Mouse (Mus musculus) liver, embryonic 14.5 days (tissue): ENCODE measurements around the gene Faap100. TPM values are rescaled to one million over a fixed set of nuclear protein-coding genes. Genes with fewer than 3 reads are reported as not detected.

Experiments
- ATAC-seq: fragments of 200-750 bp; cut with Nextera tagmentation; 2 replicates; pipeline ENCODE4 v1.8.0; 2017; ENCODE audit warnings: moderate number of reproducible peaks, mild to moderate bottlenecking, moderate library complexity; ENCODE audit not compliant: insufficient read depth
- DNase-seq, 3 experiments: peaks; one replicate each; pipeline ENCODE4 v3.0.0-alpha.2; 2012 to 2013; ENCODE audit warnings: low read depth in 3 of 3, low spot score in 3 of 3
- H3K27ac ChIP-seq: fragments of 300-500 bp; sonication (generic); 2 replicates; pipeline ENCODE4 v1.5.1; 2014; ENCODE audit warnings: moderate library complexity, mild to moderate bottlenecking, control low read depth, inconsistent platforms
- H3K27me3 ChIP-seq: fragments of 300-500 bp; sonication (generic); 2 replicates; pipeline ENCODE4 v1.6.1; 2014; ENCODE audit warnings: mild to moderate bottlenecking, low read length, moderate library complexity; ENCODE audit not compliant: control insufficient read depth, insufficient read depth
- H3K36me3 ChIP-seq: fragments of 300-500 bp; sonication (generic); replicated peaks from 2 replicates; pipeline ENCODE4 v1.6.1; 2014; ENCODE audit warnings: low read depth; ENCODE audit not compliant: control insufficient read depth, insufficient read depth
- H3K4me1 ChIP-seq, 2 experiments: fragments of 200-500 bp in 1 of 2; fragments of 300-500 bp in 1 of 2; sonication (generic) in 1 of 2; replicated peaks; 2 replicates each; pipeline ENCODE4 v1.6.1; 2012 to 2014; ENCODE audit warnings: antibody characterized with exemption in 1 of 2, inconsistent platforms in 1 of 2, low read length in 1 of 2; ENCODE audit not compliant: control insufficient read depth in 2 of 2, insufficient read depth in 2 of 2
- H3K4me2 ChIP-seq: fragments of 300-500 bp; sonication (generic); 2 replicates; pipeline ENCODE4 v1.6.1; 2014; ENCODE audit warnings: low read depth, mild to moderate bottlenecking, control low read depth, moderate library complexity
- H3K4me3 ChIP-seq, 2 experiments: fragments of 200-500 bp in 1 of 2; fragments of 300-500 bp in 1 of 2; sonication (generic) in 1 of 2; 2 replicates each; pipeline ENCODE4 v1.5.1; 2012 to 2014; ENCODE audit warnings: low read depth in 2 of 2, low read length in 2 of 2, mild to moderate bottlenecking in 2 of 2, control low read depth in 1 of 2, inconsistent platforms in 1 of 2, moderate library complexity in 1 of 2; ENCODE audit not compliant: insufficient read depth in 1 of 2
- H3K9ac ChIP-seq: fragments of 300-500 bp; sonication (generic); replicated peaks from 2 replicates; pipeline ENCODE4 v1.6.1; 2014; ENCODE audit warnings: mild to moderate bottlenecking, control low read depth, moderate library complexity
- H3K9me3 ChIP-seq: fragments of 300-500 bp; sonication (generic); 2 replicates; pipeline ENCODE4 v1.6.1; 2016; ENCODE audit warnings: low read length, mixed read lengths; ENCODE audit not compliant: control insufficient read depth
- CTCF ChIP-seq: IDR thresholded peaks from 2 replicates; pipeline ENCODE4 v1.5.1; 2016; ENCODE audit warnings: antibody characterized with exemption, low read depth, control low read depth
- EP300 ChIP-seq: IDR thresholded peaks from 2 replicates; pipeline ENCODE4 v1.6.1; 2016; ENCODE audit warnings: antibody characterized with exemption, low read depth
- WGBS: fragments of 180-500 bp; shearing (Covaris S2); extraction: QIAGEN DNeasy Blood & Tissue Kit; methylation state at CpG from one replicate; pipeline ENCODE4 v1.1.7; 2014; ENCODE audit not compliant: insufficient replicate concordance; 5-methylcytosine and 5-hydroxymethylcytosine counted together
- polyA plus RNA-seq, 2 experiments: library from polyadenylated mRNA; depleted of rRNA in 1 of 2; stranded (reverse) in 1 of 2; unstranded in 1 of 2; fragments of >200 nt; fragmentation: Nextera tagmentation in 1 of 2; extraction: Ambion mirVana in 1 of 2; gene quantifications; 2 replicates each; pipeline versions ENCODE4 v1.2.1 to v1.2.3; 2012 to 2014

Gene Faap100
- polyA plus RNA-seq, 2 experiments = 4.5 to 6.3 TPM

- ATAC-seq = no peak
- Histone ChIP-seq H3K27ac (peak overlapping the region; percentile 96), H3K4me2 (no peak overlapping the region), H3K9ac (no peak overlapping the region), H3K36me3 (no peaks in the 10 kb centered on the region), H3K9me3 (no peaks in the 10 kb centered on the region), H3K27me3 (no peaks in the 10 kb centered on the region), H3K4me1 (peaks cover 33 to 48% of the 10 kb centered on the region in 2 experiments), H3K4me3 (no peak overlapping the region)
- no peak for DNase-seq
- TF ChIP-seq CTCF (peak; percentile 52), EP300 (no peak)
- WGBS = 79% methylated on average over 15 of the region's 15 CpGs
Observed at GRCm38 (mm10) chr11:120356319-120356840, 22.2 kb downstream of the Faap100 start.

GRCm38 (mm10) chr11:120355277-120356039, 23.1 kb downstream of the Faap100 start:
- peak overlapping the region; percentile 56 for H3K9ac ChIP-seq

GRCm38 (mm10) chr11:120354304-120355276, 24.0 kb downstream of the Faap100 start:
- ATAC-seq (no peak; the same call in 1 of the 2 replicates), DNase-seq (no peak)
- 73% methylated on average over 17 of the region's 17 CpGs for WGBS
- H3K4me1 ChIP-seq = peaks cover 40 to 58% of the 10 kb centered on the region in 2 experiments
- H3K36me3 ChIP-seq = no peaks in the 10 kb centered on the region
- TF ChIP-seq EP300 (no peak), CTCF (no peak)
- H3K27ac ChIP-seq = peak overlapping the region; percentile 96
- no peaks in the 10 kb centered on the region for H3K9me3 ChIP-seq
- peak overlapping the region; percentile 63 for H3K4me2 ChIP-seq
- H3K9ac ChIP-seq = peak overlapping the region; percentile 67
- peak overlapping the region; percentile 23 to 40; a peak in 3 of 4 replicates for H3K4me3 ChIP-seq
- H3K27me3 ChIP-seq = peaks cover 10% of the 10 kb centered on the region

More at GRCm38 (mm10) chr11:120355277-120356039, 23.1 kb downstream of the Faap100 start:
- no peak for TF ChIP-seq EP300
- TF ChIP-seq CTCF = no peak
- no peak for DNase-seq
- H3K4me3 ChIP-seq = peak overlapping the region; percentile 23 to 40; a peak in 2 of 4 replicates
- peak overlapping the region; percentile 96 for H3K27ac ChIP-seq
- no peaks in the 10 kb centered on the region for H3K36me3 ChIP-seq
- peak overlapping the region; percentile 63 for H3K4me2 ChIP-seq
- H3K27me3 ChIP-seq = peaks cover 2% of the 10 kb centered on the region; the same call in 1 of the 2 replicates
- no peaks in the 10 kb centered on the region for H3K9me3 ChIP-seq
- peaks cover 35 to 57% of the 10 kb centered on the region in 2 experiments for H3K4me1 ChIP-seq
- peak; percentile 32; the same call in 1 of the 2 replicates for ATAC-seq
- 43% methylated on average over 5 of the region's 5 CpGs for WGBS

- peak; percentile 82 to 89 (median 86) for DNase-seq
- Histone ChIP-seq H3K9me3 (no peaks in the 10 kb centered on the region), H3K27ac (peak overlapping the region; percentile 96), H3K4me3 (peak overlapping the region; percentile 5 to 31), H3K4me1 (peaks cover 44 to 66% of the 10 kb centered on the region in 2 experiments), H3K27me3 (peaks cover 17% of the 10 kb centered on the region), H3K36me3 (no peaks in the 10 kb centered on the region), H3K4me2 (peak overlapping the region; percentile 63), H3K9ac (peak overlapping the region; percentile 67)
- peak; percentile 26; the same call in 1 of the 2 replicates for TF ChIP-seq EP300
- TF ChIP-seq CTCF = peak; percentile 90
- 6% methylated on average over 26 of the region's 26 CpGs for WGBS
- peak; percentile 88 for ATAC-seq
Observed at GRCm38 (mm10) chr11:120353500-120354303, 24.9 kb downstream of the Faap100 start.
